Mouse (Mus musculus) MEL (cell line): ENCODE results near the gene Trim38. TPM values are rescaled to one million over a fixed set of nuclear protein-coding genes. Genes with fewer than 3 reads are reported as not detected.

ENCODE experiments used
- DNase-seq: peaks from one replicate; pipeline ENCODE4 v3.0.0; 2011; ENCODE audit warnings: low read depth, low spot score
- H3K27ac ChIP-seq: 2 replicates; pipeline ENCODE4 v1.5.1; 2012; ENCODE audit warnings: low read depth, mild to moderate bottlenecking, control low read depth, low read length, moderate library complexity; ENCODE audit not compliant: control insufficient read depth
- H3K27me3 ChIP-seq, 2 experiments: fragments of 150-350 bp in 1 of 2; sonication (generic) in 1 of 2; 2 replicates each; pipeline ENCODE4 v1.6.1; 2012; ENCODE audit warnings: low read length in 2 of 2, mild to moderate bottlenecking in 2 of 2, improper control_type of control experiment in 1 of 2, moderate library complexity in 1 of 2; ENCODE audit not compliant: insufficient read depth in 2 of 2, control insufficient read depth in 1 of 2
- H3K36me3 ChIP-seq, 2 experiments: 2 replicates each; pipeline ENCODE4 v1.6.1; 2012 to 2014; ENCODE audit warnings: low read length in 2 of 2, improper control_type of control experiment in 1 of 2, inconsistent platforms in 1 of 2, mild to moderate bottlenecking in 1 of 2; ENCODE audit not compliant: insufficient read depth in 2 of 2, control insufficient read depth in 1 of 2
- H3K4me1 ChIP-seq, 2 experiments: fragments of 150-350 bp in 1 of 2; sonication (generic) in 1 of 2; 2 replicates each; pipeline ENCODE4 v1.6.1; 2012; ENCODE audit warnings: low read length in 2 of 2, improper control_type of control experiment in 1 of 2, mild to moderate bottlenecking in 1 of 2; ENCODE audit not compliant: insufficient read depth in 2 of 2, control insufficient read depth in 1 of 2
- H3K4me3 ChIP-seq, 2 experiments: fragments of 150-350 bp in 1 of 2; sonication (generic) in 1 of 2; 2 replicates each; pipeline ENCODE4 v1.5.1; 2012; ENCODE audit warnings: low read depth in 2 of 2, low read length in 2 of 2, mild to moderate bottlenecking in 2 of 2, moderate library complexity in 2 of 2, control low read depth in 1 of 2, improper control_type of control experiment in 1 of 2; ENCODE audit not compliant: control insufficient read depth in 1 of 2, insufficient read depth in 1 of 2
- H3K79me2 ChIP-seq: 2 replicates; pipeline ENCODE4 v1.6.1; 2012; ENCODE audit warnings: mild to moderate bottlenecking, low read length, moderate library complexity; ENCODE audit not compliant: control insufficient read depth, poor library complexity, insufficient read depth
- H3K9ac ChIP-seq: 2 replicates; pipeline ENCODE4 v1.6.1; 2012; ENCODE audit warnings: low read depth, mild to moderate bottlenecking, control low read depth, low read length, moderate library complexity; ENCODE audit not compliant: control insufficient read depth, poor library complexity, severe bottlenecking
- H3K9me3 ChIP-seq: fragments of 150-350 bp; sonication (generic); replicated peaks from 2 replicates; pipeline ENCODE4 v1.6.1; 2012; ENCODE audit warnings: mild to moderate bottlenecking, low read length, improper control_type of control experiment, moderate library complexity; ENCODE audit not compliant: insufficient read depth
- CTCF ChIP-seq, 3 experiments: IDR thresholded peaks in 2 of 3; conservative IDR thresholded peaks in 1 of 3; 2 replicates each; pipeline ENCODE4 v1.5.1; 2011 to 2012; ENCODE audit warnings: low read length in 3 of 3, low read depth in 2 of 3, mild to moderate bottlenecking in 2 of 3, improper control_type of control experiment in 1 of 3, inconsistent platforms in 1 of 3, mixed read lengths in 1 of 3, moderate library complexity in 1 of 3; ENCODE audit not compliant: control insufficient read depth in 1 of 3, insufficient read depth in 1 of 3, poor library complexity in 1 of 3, severe bottlenecking in 1 of 3
- EP300 ChIP-seq, 2 experiments: IDR thresholded peaks; 2 replicates each; pipeline ENCODE4 v1.6.1; 2011; ENCODE audit warnings: improper control_type of control experiment in 2 of 2, low read length in 2 of 2, low read depth in 1 of 2, mild to moderate bottlenecking in 1 of 2
- ETS1 ChIP-seq: IDR thresholded peaks from 2 replicates; pipeline ENCODE4 v1.6.1; 2012; ENCODE audit warnings: low read depth, mild to moderate bottlenecking, inconsistent platforms, low read length, improper control_type of control experiment, moderate library complexity
- HCFC1 ChIP-seq: IDR thresholded peaks from 2 replicates; pipeline ENCODE4 v1.6.1; 2012; ENCODE audit warnings: low read depth, mild to moderate bottlenecking, inconsistent platforms, low read length, improper control_type of control experiment, moderate library complexity
- JUND ChIP-seq: IDR thresholded peaks from 2 replicates; pipeline ENCODE4 v1.6.1; 2011; ENCODE audit warnings: low read depth, mild to moderate bottlenecking, improper control_type of control experiment, low read length
- MAX ChIP-seq: IDR thresholded peaks from 2 replicates; pipeline ENCODE4 v1.6.1; 2011; ENCODE audit warnings: low read length, improper control_type of control experiment
- MAZ ChIP-seq: IDR thresholded peaks from 2 replicates; pipeline ENCODE4 v1.6.1; 2012; ENCODE audit warnings: low read depth, mild to moderate bottlenecking, inconsistent platforms, low read length, improper control_type of control experiment
- MEF2A ChIP-seq: IDR thresholded peaks from 2 replicates; pipeline ENCODE4 v1.6.1; 2014; ENCODE audit warnings: low read depth, mild to moderate bottlenecking, inconsistent platforms, low read length, improper control_type of control experiment; ENCODE audit not compliant: poor library complexity, insufficient replicate concordance, severe bottlenecking; ENCODE audit errors: extremely low read depth
- NELFE ChIP-seq: IDR thresholded peaks from 2 replicates; pipeline ENCODE4 v1.6.1; 2011; ENCODE audit warnings: low read depth, low read length, improper control_type of control experiment
- NRF1 ChIP-seq: IDR thresholded peaks from 2 replicates; pipeline ENCODE4 v1.6.1; 2014; ENCODE audit warnings: low read depth, mild to moderate bottlenecking, inconsistent platforms, low read length, improper control_type of control experiment, moderate library complexity; ENCODE audit not compliant: poor library complexity, insufficient read depth, severe bottlenecking
- POLR2AphosphoS5 ChIP-seq: IDR thresholded peaks from 2 replicates; pipeline ENCODE4 v1.6.1; 2012; ENCODE audit warnings: low read depth, borderline replicate concordance, mild to moderate bottlenecking, inconsistent platforms, low read length, moderate library complexity, mixed read lengths
- RAD21 ChIP-seq: IDR thresholded peaks from 2 replicates; pipeline ENCODE4 v1.6.1; 2011; ENCODE audit warnings: mild to moderate bottlenecking, low read depth, low read length, improper control_type of control experiment
- RCOR1 ChIP-seq: IDR thresholded peaks from 2 replicates; pipeline ENCODE4 v1.6.1; 2012; ENCODE audit warnings: low read depth, mild to moderate bottlenecking, inconsistent platforms, low read length, improper control_type of control experiment
- USF2 ChIP-seq, 2 experiments: IDR thresholded peaks; 2 replicates each; pipeline ENCODE4 v1.6.1; 2011 to 2012; ENCODE audit warnings: improper control_type of control experiment in 2 of 2, low read length in 2 of 2, borderline replicate concordance in 1 of 2, inconsistent platforms in 1 of 2, low read depth in 1 of 2, mild to moderate bottlenecking in 1 of 2; ENCODE audit not compliant: insufficient read depth in 1 of 2
- ZC3H11A ChIP-seq: IDR thresholded peaks from 2 replicates; pipeline ENCODE4 v1.6.1; 2012; ENCODE audit warnings: low read depth, mild to moderate bottlenecking, inconsistent platforms, low read length, improper control_type of control experiment
- ZKSCAN1 ChIP-seq: IDR thresholded peaks from 2 replicates; pipeline ENCODE4 v1.6.1; 2012; ENCODE audit warnings: low read depth, mild to moderate bottlenecking, inconsistent platforms, low read length, improper control_type of control experiment, moderate library complexity
- ZMIZ1 ChIP-seq: IDR thresholded peaks from 2 replicates; pipeline ENCODE4 v1.6.1; 2012; ENCODE audit warnings: low read depth, mild to moderate bottlenecking, inconsistent platforms, low read length, improper control_type of control experiment, moderate library complexity
- ZNF384 ChIP-seq: IDR thresholded peaks from 2 replicates; pipeline ENCODE4 v1.6.1; 2012; ENCODE audit warnings: low read depth, mild to moderate bottlenecking, inconsistent platforms, low read length, improper control_type of control experiment
- polyA plus RNA-seq, 2 experiments: library from polyadenylated mRNA; stranded (reverse) in 1 of 2; unstranded in 1 of 2; fragments of >175 nt in 1 of 2; fragments of >200 nt in 1 of 2; gene quantifications; 2 replicates each; pipeline versions ENCODE4 v1.2.1 to v1.2.4; 2012; ENCODE audit warnings: low replicate concordance in 2 of 2, low read depth in 1 of 2; ENCODE audit not compliant: insufficient read length in 2 of 2, insufficient read depth in 1 of 2, missing spikeins in 1 of 2
- total RNA-seq: library from RNA; depleted of rRNA; stranded (reverse); fragments of 300-350 nt; gene quantifications from 2 replicates; pipeline ENCODE4 v1.2.3, GENCODE M21; 2012

Gene Trim38
- total and polyA plus RNA-seq, 3 experiments: not detected

GRCm38 (mm10) chr13:23740256-23740840 is 29.4 kb upstream of the Trim38 start:
- Histone ChIP-seq H3K36me3 (peaks cover 0 to 22% of the 10 kb centered on the region in 2 experiments; a peak in 2 of 4 replicates), H3K27ac (peak overlapping the region; percentile 99), H3K79me2 (peaks cover 1% of the 10 kb centered on the region; the same call in 1 of the 2 replicates), H3K9me3 (no peaks in the 10 kb centered on the region), H3K4me1 (0 out of 4 replicates have a peak, but pooled peaks cover 3% of the 10 kb centered on the region in 2 experiments), H3K9ac (peak overlapping the region; percentile 85), H3K27me3 (no peaks in the 10 kb centered on the region), H3K4me3 (peak overlapping the region; percentile 67 to 70)
- TF ChIP-seq MEF2A: no peak
- no peak for TF ChIP-seq ZC3H11A
- no peak for TF ChIP-seq ETS1
- TF ChIP-seq RAD21: no peak
- no peak for TF ChIP-seq MAX
- TF ChIP-seq ZKSCAN1: no peak
- DNase-seq: no peak

- no peaks in the 10 kb centered on the region for H3K27me3 ChIP-seq
- TF ChIP-seq NRF1 (no peak), HCFC1 (no peak), JUND (no peak), ZNF384 (no peak), MAX (no peak), ZKSCAN1 (no peak), EP300 (IDR thresholded peaks at IDR 0.05; ENCODE audit: low read depth in 1 of 2, low read length in 2 of 2) (no peak), CTCF (IDR thresholded peaks at IDR 0.05 in 2 of 3, conservative IDR thresholded peaks at IDR 0.05 in 1 of 3; ENCODE audit: control insufficient read depth in 1 of 3, insufficient read depth in 1 of 3, low read depth in 2 of 3, low read length in 3 of 3, poor library complexity in 1 of 3, severe bottlenecking in 1 of 3) (no peak), NELFE (no peak), MAZ (no peak), POLR2AphosphoS5 (no peak), USF2 (IDR thresholded peaks at IDR 0.05; ENCODE audit: borderline replicate concordance in 1 of 2, insufficient read depth in 1 of 2, low read depth in 1 of 2, low read length in 2 of 2) (no peak), RCOR1 (no peak), ZMIZ1 (no peak)
- TF ChIP-seq, all 39 proteins: peak for 0
- peak; percentile 60 for DNase-seq
- Histone ChIP-seq H3K27ac (peak overlapping the region; percentile 48; the same call in 1 of the 2 replicates), H3K4me1 (0 out of 4 replicates have a peak, but pooled peaks cover 3% of the 10 kb centered on the region in 2 experiments), H3K36me3 (peaks cover 0 to 26% of the 10 kb centered on the region in 2 experiments; a peak in 2 of 4 replicates), H3K9me3 (no peaks in the 10 kb centered on the region), H3K79me2 (peaks cover 1% of the 10 kb centered on the region; the same call in 1 of the 2 replicates), H3K4me3 (peak overlapping the region; percentile 17 to 37; a peak in 3 of 4 replicates), H3K9ac (peak overlapping the region; percentile 70)
Observed at GRCm38 (mm10) chr13:23740910-23741309, 28.8 kb upstream of the Trim38 start.
